Mouse (Mus musculus): ENCODE measurements at regions not wholly inside any gene's neighbourhood (a gene's known extent, or its start where the extent isn't known, plus 50 kb on each side); places are given as distances from the start of the nearest gene placed in this dataset.
A peak's percentile ranks its signal among the peaks of the same experiment; 100 is the strongest.

DNA sequence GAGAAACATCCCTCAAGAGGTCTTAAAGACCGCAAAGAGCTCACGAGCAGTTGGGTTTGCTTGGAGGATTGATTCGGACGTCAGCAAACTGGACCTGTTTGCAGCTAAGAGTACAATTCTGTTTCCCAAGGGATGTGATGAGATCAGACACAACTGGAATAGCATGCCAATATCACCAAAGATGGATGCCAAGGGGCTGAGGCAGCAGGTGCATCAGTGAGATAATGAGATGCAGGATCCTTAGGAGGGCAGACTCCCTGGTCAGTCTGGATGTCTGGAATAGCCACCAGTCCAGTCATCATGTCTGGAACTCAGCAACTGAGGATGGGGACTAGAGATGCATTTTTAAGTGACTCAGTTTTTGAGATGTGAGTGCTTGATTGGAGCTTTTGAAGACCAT, 85.6 kb upstream of the Sgk1 start:
- no peak overlapping the region for H3K27ac ChIP-seq (ENCODE audit: low read depth, low read length)
- DNase-seq (ENCODE audit: low spot score) (no peak), ATAC-seq (ENCODE audit: low FRiP score) (no peak)
- no peaks in the 10 kb centered on the region for H3K27me3 ChIP-seq (ENCODE audit: control insufficient read depth, insufficient read depth, low read length)
- no peak overlapping the region for H3K4me2 ChIP-seq (replicated peaks; ENCODE audit: low read depth, low read length)
- H3K9me3 ChIP-seq (ENCODE audit: control insufficient read depth, low read length): no peaks in the 10 kb centered on the region
- H3K9ac ChIP-seq (ENCODE audit: low read depth, low read length): no peak overlapping the region
- H3K4me1 ChIP-seq (replicated peaks; ENCODE audit: control insufficient read depth, insufficient read depth, low read length): no peaks in the 10 kb centered on the region
- no peak overlapping the region for H3K4me3 ChIP-seq (ENCODE audit: low read depth, low read length)
- WGBS: 83% methylated on average over 4 of the region's 4 CpGs
- H3K36me3 ChIP-seq (ENCODE audit: control insufficient read depth, insufficient read depth, low read length): no peaks in the 10 kb centered on the region

DNA sequence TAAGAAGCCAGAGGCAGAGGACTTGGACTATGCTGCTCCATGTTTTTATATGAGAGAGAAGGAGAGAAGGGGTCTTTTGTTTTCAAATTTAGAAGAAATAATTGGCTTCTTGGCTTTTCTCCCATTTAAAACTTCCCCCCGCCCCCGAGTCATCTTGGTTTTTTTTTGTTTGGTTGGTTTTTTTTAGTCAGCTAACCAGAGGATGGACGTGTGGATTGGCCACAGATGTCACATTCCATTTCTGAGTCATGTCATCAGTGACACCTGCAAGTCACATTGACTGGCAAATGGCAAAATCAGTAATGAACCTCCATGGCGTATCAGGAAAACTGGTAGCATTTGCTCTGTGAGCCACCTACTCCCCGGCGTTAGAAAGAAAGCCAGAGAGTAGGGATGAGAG, 83.9 kb upstream of the Sgk1 start:
- WGBS: 81% methylated on average over 6 of the region's 6 CpGs
- no peak overlapping the region for H3K4me2 ChIP-seq (replicated peaks; ENCODE audit: low read depth, low read length)
- no peak overlapping the region for H3K27ac ChIP-seq (ENCODE audit: low read depth, low read length)
- no peaks in the 10 kb centered on the region for H3K4me1 ChIP-seq (replicated peaks; ENCODE audit: control insufficient read depth, insufficient read depth, low read length)
- H3K36me3 ChIP-seq (ENCODE audit: control insufficient read depth, insufficient read depth, low read length): no peaks in the 10 kb centered on the region
- H3K27me3 ChIP-seq (ENCODE audit: control insufficient read depth, insufficient read depth, low read length): no peaks in the 10 kb centered on the region
- H3K4me3 ChIP-seq (ENCODE audit: low read depth, low read length): no peak overlapping the region
- DNase-seq (ENCODE audit: low spot score) (no peak), ATAC-seq (ENCODE audit: low FRiP score) (no peak)
- H3K9me3 ChIP-seq (ENCODE audit: control insufficient read depth, low read length): no peaks in the 10 kb centered on the region
- H3K9ac ChIP-seq (ENCODE audit: low read depth, low read length): no peak overlapping the region

GRCm38 (mm10) chr10:21801556-21801955, 80.4 kb upstream of the Sgk1 start:
- no peaks in the 10 kb centered on the region for H3K27me3 ChIP-seq (ENCODE audit: control insufficient read depth, insufficient read depth, low read length)
- no peak for DNase-seq (ENCODE audit: low spot score)

DNA sequence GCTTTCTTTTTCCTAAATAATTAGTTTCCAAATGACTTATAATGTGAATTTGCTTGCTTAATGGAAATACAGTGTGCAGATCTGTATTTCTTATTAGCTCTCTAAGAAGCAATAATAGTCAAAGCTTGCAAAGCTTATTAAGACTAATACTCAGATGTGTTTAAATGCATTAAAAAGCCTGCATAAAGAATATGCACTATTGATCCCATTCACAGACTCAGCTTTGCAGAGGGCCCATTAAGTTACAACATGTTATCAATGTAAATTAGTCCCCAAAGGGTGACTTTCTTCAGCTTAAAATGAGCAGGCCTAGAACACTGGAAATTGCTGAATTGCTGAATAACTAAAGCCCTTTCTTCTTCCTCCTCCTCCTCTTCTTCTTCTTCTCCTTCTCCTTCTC, 78.8 kb upstream of the Sgk1 start:
- no peak overlapping the region for H3K9ac ChIP-seq (ENCODE audit: low read depth, low read length)
- H3K4me1 ChIP-seq (replicated peaks; ENCODE audit: control insufficient read depth, insufficient read depth, low read length): no peaks in the 10 kb centered on the region
- H3K9me3 ChIP-seq (ENCODE audit: control insufficient read depth, low read length): no peaks in the 10 kb centered on the region
- H3K36me3 ChIP-seq (ENCODE audit: control insufficient read depth, insufficient read depth, low read length): no peaks in the 10 kb centered on the region
- H3K27ac ChIP-seq (ENCODE audit: low read depth, low read length): no peak overlapping the region
- H3K4me3 ChIP-seq (ENCODE audit: low read depth, low read length): no peak overlapping the region
- no peak for DNase-seq (ENCODE audit: low spot score)
- no peak overlapping the region for H3K4me2 ChIP-seq (replicated peaks; ENCODE audit: low read depth, low read length)
- no peaks in the 10 kb centered on the region for H3K27me3 ChIP-seq (ENCODE audit: control insufficient read depth, insufficient read depth, low read length)
- ATAC-seq (ENCODE audit: low FRiP score): no peak

More at GRCm38 (mm10) chr10:21801556-21801955, 80.4 kb upstream of the Sgk1 start:
- no peak overlapping the region for H3K9ac ChIP-seq (ENCODE audit: low read depth, low read length)
- no peaks in the 10 kb centered on the region for H3K4me1 ChIP-seq (replicated peaks; ENCODE audit: control insufficient read depth, insufficient read depth, low read length)
- H3K36me3 ChIP-seq (ENCODE audit: control insufficient read depth, insufficient read depth, low read length): no peaks in the 10 kb centered on the region
- 84% methylated on average over 5 of the region's 5 CpGs for WGBS
- ATAC-seq (ENCODE audit: low FRiP score): no peak
- H3K4me2 ChIP-seq (replicated peaks; ENCODE audit: low read depth, low read length): no peak overlapping the region
- no peaks in the 10 kb centered on the region for H3K9me3 ChIP-seq (ENCODE audit: control insufficient read depth, low read length)
- H3K4me3 ChIP-seq (ENCODE audit: low read depth, low read length): no peak overlapping the region
- H3K27ac ChIP-seq (ENCODE audit: low read depth, low read length): no peak overlapping the region

- Histone ChIP-seq H3K36me3 (ENCODE audit: control insufficient read depth, insufficient read depth, low read length) (no peaks in the 10 kb centered on the region), H3K9ac (ENCODE audit: low read depth, low read length) (no peak overlapping the region), H3K4me2 (replicated peaks; ENCODE audit: low read depth, low read length) (no peak overlapping the region), H3K27ac (ENCODE audit: low read depth, low read length) (no peak overlapping the region), H3K9me3 (ENCODE audit: control insufficient read depth, low read length) (no peaks in the 10 kb centered on the region), H3K4me1 (replicated peaks; ENCODE audit: control insufficient read depth, insufficient read depth, low read length) (no peaks in the 10 kb centered on the region), H3K27me3 (ENCODE audit: control insufficient read depth, insufficient read depth, low read length) (no peaks in the 10 kb centered on the region), H3K4me3 (ENCODE audit: low read depth, low read length) (no peak overlapping the region)
- ATAC-seq (ENCODE audit: low FRiP score) (no peak), DNase-seq (ENCODE audit: low spot score) (no peak)
- 85% methylated on average over 2 of the region's 2 CpGs for WGBS
These were observed 77.2 kb upstream of the Sgk1 start for GRCm38 (mm10) chr10:21804761-21805160.

DNA sequence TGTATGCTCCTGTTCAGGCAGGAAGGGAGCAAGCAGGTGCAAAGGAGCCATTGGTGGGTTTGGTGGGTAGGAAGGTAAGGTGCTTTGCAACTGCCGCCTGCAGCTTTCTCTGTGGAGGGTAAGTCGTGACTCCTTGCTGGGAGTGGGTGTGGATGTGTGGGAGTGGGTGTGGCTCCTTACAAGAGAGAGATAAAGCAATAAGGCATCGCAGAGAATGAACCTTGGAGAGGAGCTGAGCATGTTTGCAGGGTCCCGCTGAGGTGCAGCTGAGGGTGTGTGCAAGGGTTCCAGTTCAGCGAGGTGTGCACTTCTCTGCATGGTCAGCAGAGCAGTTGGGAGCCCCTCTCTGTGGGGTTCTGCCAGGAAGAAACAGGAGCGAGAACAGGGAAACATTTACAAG, 76.4 kb upstream of the Sgk1 start:
- DNase-seq (ENCODE audit: low spot score): no peak
- Histone ChIP-seq H3K9me3 (ENCODE audit: control insufficient read depth, low read length) (no peaks in the 10 kb centered on the region), H3K4me3 (ENCODE audit: low read depth, low read length) (no peak overlapping the region), H3K36me3 (ENCODE audit: control insufficient read depth, insufficient read depth, low read length) (no peaks in the 10 kb centered on the region), H3K9ac (ENCODE audit: low read depth, low read length) (no peak overlapping the region), H3K27ac (ENCODE audit: low read depth, low read length) (no peak overlapping the region), H3K4me2 (replicated peaks; ENCODE audit: low read depth, low read length) (no peak overlapping the region), H3K27me3 (ENCODE audit: control insufficient read depth, insufficient read depth, low read length) (no peaks in the 10 kb centered on the region), H3K4me1 (replicated peaks; ENCODE audit: control insufficient read depth, insufficient read depth, low read length) (no peaks in the 10 kb centered on the region)
- 53% methylated on average over 6 of the region's 6 CpGs for WGBS
- ATAC-seq (ENCODE audit: low FRiP score): no peak

- no peaks in the 10 kb centered on the region for H3K9me3 ChIP-seq (ENCODE audit: control insufficient read depth, low read length)
- 94% methylated on average over 4 of the region's 4 CpGs for WGBS
- H3K27ac ChIP-seq (ENCODE audit: low read depth, low read length): no peak overlapping the region
- H3K4me3 ChIP-seq (ENCODE audit: low read depth, low read length): no peak overlapping the region
- ATAC-seq (ENCODE audit: low FRiP score): no peak
- no peak overlapping the region for H3K4me2 ChIP-seq (replicated peaks; ENCODE audit: low read depth, low read length)
- no peak overlapping the region for H3K9ac ChIP-seq (ENCODE audit: low read depth, low read length)
- H3K27me3 ChIP-seq (ENCODE audit: control insufficient read depth, insufficient read depth, low read length): no peaks in the 10 kb centered on the region
- no peaks in the 10 kb centered on the region for H3K36me3 ChIP-seq (ENCODE audit: control insufficient read depth, insufficient read depth, low read length)
- H3K4me1 ChIP-seq (replicated peaks; ENCODE audit: control insufficient read depth, insufficient read depth, low read length): no peaks in the 10 kb centered on the region
- DNase-seq (ENCODE audit: low spot score): no peak
These were observed 75.3 kb upstream of the Sgk1 start for GRCm38 (mm10) chr10:21806716-21807115.

DNA sequence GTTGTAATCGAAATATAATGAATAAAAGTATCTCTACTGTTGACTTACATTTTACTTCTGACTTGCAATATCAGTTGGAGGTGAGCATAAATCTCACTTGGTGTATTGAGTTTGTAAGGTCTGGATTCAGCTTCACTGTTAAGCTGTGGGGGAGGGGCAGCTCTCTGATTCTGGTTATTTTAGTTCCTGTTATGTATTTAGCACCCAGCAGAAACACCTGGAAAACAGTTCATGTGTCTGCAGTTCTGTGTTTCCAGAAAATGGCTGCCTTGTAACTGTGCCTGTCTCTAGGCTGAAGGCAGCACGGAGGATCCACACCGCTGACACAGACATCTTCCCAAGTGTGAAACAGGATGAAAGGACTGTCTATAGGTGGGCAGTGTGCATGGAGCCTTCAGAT, 62.3 kb upstream of the Sgk1 start:
- H3K4me2 ChIP-seq (replicated peaks; ENCODE audit: low read depth, low read length): no peak overlapping the region
- H3K9ac ChIP-seq (ENCODE audit: low read depth, low read length): no peak overlapping the region
- peaks cover 4% of the 10 kb centered on the region; the same call in 1 of the 2 replicates for H3K4me1 ChIP-seq (replicated peaks; ENCODE audit: control insufficient read depth, insufficient read depth, low read length)
- 81% methylated on average over 3 of the region's 3 CpGs for WGBS
- H3K27ac ChIP-seq (ENCODE audit: low read depth, low read length): no peak overlapping the region
- DNase-seq (ENCODE audit: low spot score) (no peak), ATAC-seq (ENCODE audit: low FRiP score) (peak; percentile 33; the same call in 1 of the 2 replicates)
- no peaks in the 10 kb centered on the region for H3K27me3 ChIP-seq (ENCODE audit: control insufficient read depth, insufficient read depth, low read length)
- no peaks in the 10 kb centered on the region for H3K9me3 ChIP-seq (ENCODE audit: control insufficient read depth, low read length)
- no peaks in the 10 kb centered on the region for H3K36me3 ChIP-seq (ENCODE audit: control insufficient read depth, insufficient read depth, low read length)
- H3K4me3 ChIP-seq (ENCODE audit: low read depth, low read length): no peak overlapping the region

GRCm38 (mm10) chr10:21821421-21821820, 60.6 kb upstream of the Sgk1 start:
- 72% methylated on average over 5 of the region's 5 CpGs for WGBS
- no peak overlapping the region for H3K9ac ChIP-seq (ENCODE audit: low read depth, low read length)

More at GRCm38 (mm10) chr10:21821421-21821820, 60.6 kb upstream of the Sgk1 start:
- no peak for ATAC-seq (ENCODE audit: low FRiP score)
- no peak overlapping the region for H3K27ac ChIP-seq (ENCODE audit: low read depth, low read length)
- no peaks in the 10 kb centered on the region for H3K9me3 ChIP-seq (ENCODE audit: control insufficient read depth, low read length)
- no peaks in the 10 kb centered on the region for H3K36me3 ChIP-seq (ENCODE audit: control insufficient read depth, insufficient read depth, low read length)
- no peak overlapping the region for H3K4me3 ChIP-seq (ENCODE audit: low read depth, low read length)
- H3K4me1 ChIP-seq (replicated peaks; ENCODE audit: control insufficient read depth, insufficient read depth, low read length): peaks cover 4% of the 10 kb centered on the region; the same call in 1 of the 2 replicates
- no peak for DNase-seq (ENCODE audit: low spot score)
- no peak overlapping the region for H3K4me2 ChIP-seq (replicated peaks; ENCODE audit: low read depth, low read length)
- H3K27me3 ChIP-seq (ENCODE audit: control insufficient read depth, insufficient read depth, low read length): no peaks in the 10 kb centered on the region
